Mouse (Mus musculus) right cerebral cortex, postnatal 14 days (tissue): ENCODE measurements around the gene Cela1.

Experiments
- DNase-seq: peaks from one replicate; pipeline ENCODE4 v3.0.0; 2022

Cela1 gene

DNA sequence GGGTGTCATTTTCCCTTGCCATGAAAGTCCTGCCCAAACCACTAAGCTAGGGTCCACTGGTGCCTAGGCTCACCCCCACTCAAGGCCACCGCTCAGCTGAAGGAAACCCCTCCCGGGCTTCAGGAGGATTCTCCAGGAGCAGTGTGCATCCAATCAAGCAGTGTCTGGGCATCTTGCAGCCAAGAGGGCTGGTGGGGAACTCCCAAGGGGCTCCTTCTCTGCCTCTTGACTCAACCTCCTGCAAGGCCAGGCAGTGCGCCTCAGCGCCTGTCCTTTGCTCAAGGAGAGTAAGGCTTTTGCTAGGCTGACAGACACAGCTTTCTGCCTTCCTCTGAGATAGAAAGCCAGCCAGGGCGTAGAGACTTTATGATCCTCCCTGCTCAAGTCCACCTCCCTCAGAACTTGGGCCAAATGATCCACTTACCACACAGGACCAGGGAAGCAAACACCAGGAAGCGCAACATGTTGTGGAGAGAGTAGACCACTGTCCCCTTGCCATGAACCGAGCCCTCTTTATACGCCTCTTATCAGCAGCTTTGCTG, at the start of gene Cela1:
TSS of gene Cela1 (minus strand) at position 492 of the 542 bp plus-strand sequence.
- DNase-seq = no peak

DNA sequence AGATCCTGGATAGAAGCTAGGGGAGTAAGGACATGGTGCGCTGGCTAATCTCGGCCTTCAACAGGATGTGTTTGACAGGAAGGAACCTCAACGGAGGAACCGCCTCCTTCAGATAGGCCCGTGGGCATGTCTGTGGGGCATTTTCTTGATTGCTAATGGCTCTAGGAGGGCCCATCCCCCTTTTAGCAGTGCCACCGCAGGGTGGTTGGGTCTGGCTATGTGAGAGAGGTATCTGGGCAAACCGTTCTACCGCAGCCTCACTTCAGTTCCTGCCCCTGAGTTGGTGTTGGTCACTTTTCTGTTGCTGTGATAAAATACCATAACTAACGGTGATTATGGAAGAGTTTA, 48.2 kb upstream of the Cela1 start:
- DNase-seq = no peak

DNA sequence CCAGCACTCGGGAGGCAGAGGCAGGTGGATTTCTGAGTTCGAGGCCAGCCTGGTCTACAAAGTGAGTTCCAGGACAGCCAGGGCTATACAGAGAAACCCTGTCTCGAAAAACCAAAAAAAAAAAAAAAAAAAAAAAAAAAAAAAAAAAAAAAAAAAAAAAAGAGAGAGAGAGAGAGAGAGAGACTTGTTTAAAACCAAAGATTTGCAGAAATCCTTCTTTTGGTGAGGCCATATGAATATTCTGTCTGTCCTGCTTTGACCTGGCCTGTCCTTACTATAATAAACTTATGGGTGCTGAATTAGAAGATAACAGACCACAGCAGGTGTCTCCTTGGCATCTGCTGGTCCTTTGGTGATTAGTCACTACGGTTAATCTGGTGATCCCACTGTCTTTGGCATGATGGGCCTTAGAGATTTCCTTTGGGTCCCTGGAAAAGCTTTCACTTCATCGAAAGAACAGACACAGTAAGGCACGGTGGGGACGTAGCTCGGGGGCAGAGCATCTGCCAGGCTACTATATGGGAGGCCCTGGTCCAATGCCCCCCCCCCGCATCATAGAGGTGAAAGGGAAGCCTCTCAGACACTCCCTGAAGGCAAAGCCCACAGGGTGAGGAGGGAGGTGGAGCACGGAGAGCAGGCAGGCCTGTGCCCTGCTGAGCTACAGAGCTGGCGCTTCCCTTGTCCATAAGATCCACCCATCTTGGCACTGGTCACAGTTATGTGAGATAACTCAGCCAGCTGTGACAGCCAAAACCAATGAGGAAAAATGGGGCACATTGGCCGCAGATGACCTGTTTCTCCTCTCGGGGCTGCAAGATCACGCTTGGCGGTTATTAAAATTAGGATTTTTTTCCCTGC, 47.6 kb upstream of the Cela1 start:
- no peak for DNase-seq

DNA sequence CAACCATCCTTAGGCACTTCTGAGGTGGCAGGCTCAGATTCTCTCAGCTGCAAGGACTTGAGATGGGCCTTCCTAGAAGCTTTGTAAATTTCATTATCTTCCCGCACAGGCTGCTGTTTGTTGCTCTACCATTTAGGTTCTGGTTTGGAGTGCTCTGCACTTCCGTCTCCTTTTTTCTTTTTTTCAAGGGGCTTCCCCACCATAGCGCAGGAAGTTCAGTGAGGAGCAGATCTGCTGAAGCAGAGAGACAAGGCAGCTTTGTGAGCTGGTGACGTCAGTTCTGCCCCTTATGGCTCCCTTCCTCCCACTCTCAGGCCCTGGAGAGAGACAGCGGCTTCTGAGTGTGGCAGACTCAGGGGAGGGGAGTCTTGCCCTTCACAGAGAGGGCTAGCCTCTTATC, 44.9 kb upstream of the Cela1 start:
- no peak for DNase-seq

DNA sequence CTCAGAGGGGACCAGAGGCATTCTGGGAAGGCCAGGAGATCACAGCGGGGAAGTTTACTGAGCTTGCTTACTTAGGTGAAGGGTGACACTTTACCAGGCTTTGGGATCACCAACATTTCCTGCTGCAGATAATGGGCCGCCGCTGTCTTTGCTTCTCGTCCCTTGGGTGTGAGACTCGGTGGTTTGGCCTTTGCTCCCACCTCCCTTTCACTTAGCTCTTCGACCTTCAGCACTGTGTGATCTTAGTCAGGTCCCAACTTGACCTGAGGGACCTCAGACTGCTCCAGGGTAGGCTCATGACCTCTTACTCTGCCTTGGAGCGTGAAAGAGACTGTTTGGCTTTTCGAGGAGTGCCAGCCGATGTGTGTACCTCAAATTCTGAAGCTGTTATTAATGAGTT, 43.4 kb upstream of the Cela1 start:
- DNase-seq = no peak

DNA sequence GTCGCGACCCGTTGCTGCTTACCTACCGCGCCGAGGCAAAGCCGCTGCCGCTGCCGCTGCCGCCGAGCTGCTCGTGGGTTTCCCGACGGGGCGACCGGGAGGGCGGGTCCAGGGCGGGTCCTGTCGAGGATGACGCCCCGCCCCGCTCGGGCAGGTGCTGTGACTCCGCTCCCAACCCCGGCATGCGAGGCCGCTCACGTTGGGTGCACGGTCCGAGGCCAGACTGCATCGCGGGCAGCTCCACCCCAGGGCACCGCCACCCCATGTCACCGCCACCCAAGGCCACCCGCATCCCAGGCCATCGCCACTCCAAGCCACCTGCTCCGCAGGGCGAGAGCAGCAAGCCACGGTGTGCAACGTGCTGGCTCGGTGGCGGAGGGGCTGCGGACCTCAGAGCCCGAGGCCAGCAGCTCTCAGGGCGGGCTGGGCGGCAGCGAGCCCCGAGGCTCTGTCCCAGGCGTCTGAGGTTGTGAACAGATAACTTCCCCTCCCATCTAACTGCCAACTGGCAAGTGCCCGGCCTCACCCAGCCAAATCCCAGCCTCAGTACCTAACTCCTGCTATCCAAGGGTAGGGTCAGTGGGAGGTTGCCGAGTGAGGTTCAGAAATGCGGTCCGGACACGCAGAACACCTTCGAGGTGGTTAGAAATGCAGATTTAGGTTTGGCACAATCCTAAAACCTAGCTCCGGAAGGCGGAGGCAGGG, 41.7 kb upstream of the Cela1 start, which contains the start of gene Galnt6:
TSS of gene Galnt6 (minus strand) at position 96 of the 705 bp plus-strand sequence.
- DNase-seq = no peak

DNA sequence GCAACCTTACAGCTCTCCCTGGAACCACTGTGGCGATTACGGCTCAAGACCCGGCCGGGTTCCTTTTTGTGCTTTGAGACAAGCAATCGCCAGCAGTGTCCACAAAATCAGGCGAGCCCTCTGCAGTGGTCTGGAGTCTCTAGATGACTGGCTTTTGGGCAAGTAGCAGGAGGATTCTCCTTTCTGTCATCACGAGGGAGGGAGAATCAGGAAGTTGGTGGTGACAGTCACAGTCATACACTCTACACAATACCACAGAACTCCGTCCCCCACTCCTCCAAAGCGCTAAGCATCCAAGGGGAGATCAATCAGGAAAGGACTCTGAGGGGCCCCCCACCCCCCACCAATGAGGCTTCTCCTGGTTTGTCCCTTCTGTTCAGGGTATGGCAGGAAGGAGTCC, 40.9 kb upstream of the Cela1 start:
- no peak for DNase-seq

DNA sequence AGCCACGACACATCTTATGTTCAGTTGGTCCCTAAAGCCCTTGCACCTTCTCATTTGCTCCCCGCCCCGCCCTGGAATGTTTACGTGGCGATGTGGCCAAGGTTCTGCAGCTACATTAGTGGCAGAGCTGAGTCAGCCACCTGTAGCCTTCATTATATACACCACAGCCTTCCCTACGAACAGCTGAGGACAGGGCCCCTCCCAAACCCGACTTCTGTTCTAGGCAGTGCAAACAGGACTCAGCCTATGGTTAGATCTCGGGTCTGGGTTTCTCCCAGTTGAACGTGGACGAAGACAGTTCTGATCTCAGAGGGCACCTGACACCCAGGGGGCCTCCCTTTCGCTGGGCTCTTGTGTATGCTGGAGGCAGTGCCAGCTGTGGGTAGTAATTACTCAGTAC, 40.1 kb upstream of the Cela1 start:
- DNase-seq = no peak

DNA sequence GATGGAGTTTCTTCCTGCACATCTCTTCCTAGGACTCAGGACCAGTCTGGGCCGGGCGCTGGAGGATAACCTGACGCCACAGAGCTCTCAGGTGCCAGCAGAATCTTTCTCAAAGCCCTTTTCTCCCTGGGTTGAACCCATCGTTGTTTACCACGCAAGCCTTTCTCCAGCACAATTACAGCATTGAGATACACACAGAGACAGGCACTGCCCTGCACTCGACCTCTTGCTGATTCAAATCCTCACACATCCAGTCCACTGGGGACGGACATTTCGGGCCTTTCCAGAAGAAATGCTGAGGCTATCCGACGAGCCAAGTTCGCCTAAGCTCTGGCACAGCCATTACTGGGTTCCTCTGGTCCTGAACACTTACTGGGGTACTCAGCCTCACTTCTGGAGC, 39.0 kb upstream of the Cela1 start:
- DNase-seq = no peak

DNA sequence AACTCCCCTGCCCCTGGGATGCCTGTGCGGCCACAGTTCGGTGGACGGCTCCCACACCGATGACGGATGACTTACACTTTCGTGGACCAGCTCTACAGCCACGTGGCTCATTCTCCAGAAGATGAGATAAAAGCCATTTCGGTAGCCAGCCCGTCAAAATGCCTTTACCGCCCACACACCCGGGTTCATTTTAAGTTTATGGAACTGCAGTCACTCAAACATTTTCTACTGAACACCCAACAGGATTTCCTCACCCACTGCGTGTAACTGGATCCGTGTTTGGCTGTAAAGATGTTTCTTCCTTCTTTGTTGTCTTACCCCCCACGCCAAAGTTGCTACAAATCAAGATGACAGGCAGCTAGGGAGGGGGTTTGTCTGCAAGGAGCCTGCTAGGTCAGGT, 35.8 kb upstream of the Cela1 start:
- DNase-seq = no peak

DNA sequence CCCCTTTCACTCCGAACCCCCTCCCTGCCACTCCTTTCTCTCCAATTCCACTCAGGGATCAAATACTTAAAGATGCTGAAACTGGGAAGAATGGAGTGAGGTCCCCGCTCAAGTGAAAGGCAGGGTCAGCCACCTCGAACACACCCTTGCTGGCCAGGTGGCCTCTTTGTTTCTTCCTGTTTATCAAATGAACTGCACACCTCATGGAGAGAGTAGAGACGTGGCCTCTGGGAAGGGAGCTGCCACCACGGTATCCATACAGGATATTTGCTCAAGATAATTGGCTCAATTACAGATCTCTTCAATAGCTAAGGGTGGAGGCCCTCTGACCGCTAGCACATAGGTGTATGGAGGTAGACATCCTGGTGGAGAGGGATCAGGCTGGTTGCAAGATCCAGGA, 34.8 kb upstream of the Cela1 start:
- DNase-seq = no peak

DNA sequence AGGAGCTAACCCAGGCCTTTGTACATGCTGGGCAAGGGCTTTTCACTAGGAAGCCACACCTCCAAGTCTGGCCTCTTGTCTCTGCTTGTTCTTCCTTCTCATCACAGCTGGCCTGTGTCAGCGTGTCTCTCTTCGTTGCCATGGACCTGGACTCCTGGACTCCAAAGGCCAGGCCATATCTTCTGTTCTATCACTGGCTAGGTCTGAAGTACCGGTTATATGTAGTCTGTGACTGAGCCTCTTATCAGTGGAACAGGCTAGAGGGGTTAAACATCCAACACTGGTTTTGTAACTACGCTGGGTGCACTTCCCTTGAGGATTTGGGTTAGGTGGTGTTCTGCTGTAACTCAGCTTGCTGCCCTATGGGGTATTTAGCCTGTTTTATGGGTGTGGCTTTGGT, 34.3 kb upstream of the Cela1 start:
- DNase-seq = no peak

DNA sequence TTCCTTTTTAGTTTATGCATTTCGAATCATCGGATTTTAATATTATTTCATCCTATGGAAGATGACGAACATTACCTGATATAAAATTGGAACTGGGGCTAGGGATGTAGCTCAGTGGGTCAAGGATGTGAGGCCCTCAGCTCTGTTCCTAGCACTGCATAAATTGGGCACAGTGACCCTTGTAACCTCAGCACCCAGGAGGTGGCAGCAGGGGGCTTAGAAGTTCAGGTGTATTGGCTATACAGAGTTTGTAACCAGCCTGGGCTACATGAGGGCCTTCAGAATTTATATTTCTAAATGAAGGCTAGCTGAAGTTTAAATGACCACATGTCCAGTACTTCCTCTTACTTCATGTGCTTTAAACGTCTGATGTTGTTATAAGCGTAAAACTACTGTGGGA, 33.7 kb upstream of the Cela1 start:
- no peak for DNase-seq

DNA sequence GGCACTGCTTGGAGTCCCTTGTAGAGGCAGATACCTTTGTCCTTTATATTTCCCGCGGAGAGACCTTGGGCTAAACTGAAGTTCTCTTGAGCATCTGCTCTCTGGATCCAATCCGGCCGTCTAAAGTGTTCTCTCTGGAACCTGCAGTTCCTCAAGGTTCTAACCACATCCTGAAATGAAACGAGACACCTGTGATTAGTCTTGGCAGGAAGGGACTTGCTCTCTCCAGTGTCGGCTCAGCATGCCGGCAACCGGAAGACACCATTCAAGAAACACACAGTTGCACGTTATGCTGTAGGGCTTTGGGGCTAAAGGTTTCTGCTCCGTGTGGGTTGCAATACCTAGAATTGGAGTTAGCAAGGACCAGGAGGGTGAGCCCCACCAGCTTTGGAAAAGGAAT, 32.3 kb upstream of the Cela1 start:
- no peak for DNase-seq

DNA sequence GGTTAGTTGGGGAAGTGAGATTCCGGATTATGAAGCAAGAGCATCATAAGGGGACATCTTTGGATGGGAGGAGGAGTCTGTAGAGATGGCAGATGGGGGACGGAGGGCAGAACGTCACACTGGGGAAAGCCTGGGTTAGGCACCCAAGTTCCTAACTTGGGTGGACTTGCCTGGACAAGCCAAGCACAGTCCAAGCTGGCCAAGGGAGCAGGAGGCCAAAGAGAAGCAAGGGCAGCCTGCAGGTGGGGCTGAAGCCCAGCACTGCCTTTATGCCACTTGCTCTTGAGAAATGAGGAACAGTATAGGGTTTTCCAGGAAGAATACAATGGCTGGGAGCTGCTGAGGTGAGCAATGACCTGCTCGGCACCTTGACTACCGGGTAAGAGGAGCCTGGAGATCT, 31.5 kb upstream of the Cela1 start:
- no peak for DNase-seq

DNA sequence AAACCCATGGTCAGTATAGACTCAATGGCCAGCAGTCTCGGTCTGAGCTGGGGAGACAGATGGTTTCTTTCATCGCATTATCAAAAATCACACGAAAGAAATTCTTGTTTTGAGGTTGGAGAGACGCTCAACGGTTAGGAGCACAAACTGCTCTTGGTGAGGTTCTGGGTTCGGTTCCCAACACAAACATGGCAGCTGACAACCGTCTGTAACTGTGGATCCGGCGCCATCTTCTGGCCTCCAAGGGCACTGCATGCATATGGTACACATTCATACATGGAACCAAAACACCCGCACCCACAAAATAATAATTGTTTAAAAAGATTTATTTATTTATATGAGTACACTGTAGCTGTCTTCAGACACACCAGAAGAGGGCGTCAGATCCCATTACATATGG, 30.9 kb upstream of the Cela1 start:
- no peak for DNase-seq

DNA sequence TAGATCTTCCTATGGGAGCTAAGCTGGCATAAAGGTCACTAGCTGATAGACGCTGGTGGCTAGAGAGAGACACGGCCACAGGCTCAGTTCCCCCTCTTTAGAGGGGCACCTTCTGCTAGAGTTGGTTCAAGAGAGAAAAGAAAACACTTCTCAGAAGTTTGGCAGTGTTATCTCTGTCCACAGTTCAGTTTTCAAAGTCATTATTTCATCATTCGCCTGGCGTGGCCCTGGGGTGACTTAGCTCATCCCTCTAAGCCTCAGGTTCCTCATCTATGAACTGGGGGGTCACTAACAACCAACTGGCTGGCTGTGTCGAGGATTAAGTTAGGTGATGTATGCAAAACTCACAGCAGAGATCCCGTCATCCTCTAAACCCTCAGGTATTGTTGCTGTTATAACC, 30.2 kb upstream of the Cela1 start:
- DNase-seq = no peak

DNA sequence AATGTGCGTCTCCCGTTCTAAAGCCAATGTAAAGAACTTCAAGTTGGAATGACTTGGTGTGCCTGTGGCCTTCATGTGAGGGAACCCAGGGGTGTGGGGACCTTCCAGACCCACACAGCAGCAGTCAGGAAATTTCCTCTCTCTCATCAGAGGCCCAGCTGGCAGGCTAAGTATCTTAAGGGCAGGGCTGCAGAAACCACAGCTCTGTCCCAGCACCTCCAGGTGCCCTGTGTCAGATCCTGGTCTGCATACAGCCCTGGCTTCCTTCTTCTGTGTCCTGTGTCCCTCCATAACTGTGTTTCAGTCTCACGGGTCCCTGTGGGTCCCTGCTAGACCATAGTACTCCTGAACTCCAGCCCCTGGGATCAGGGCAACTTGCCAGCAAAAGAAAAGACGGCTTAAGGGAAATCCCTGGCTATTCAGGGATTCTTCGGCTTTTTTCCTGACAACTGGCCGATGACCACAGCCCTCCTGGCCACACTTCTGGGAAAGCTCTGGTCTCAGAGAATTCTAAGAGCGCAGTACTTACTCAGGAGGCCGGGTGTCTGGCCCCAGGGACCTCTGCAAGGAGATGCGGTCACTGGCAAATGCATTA, 27.8 kb upstream of the Cela1 start:
- no peak for DNase-seq

DNA sequence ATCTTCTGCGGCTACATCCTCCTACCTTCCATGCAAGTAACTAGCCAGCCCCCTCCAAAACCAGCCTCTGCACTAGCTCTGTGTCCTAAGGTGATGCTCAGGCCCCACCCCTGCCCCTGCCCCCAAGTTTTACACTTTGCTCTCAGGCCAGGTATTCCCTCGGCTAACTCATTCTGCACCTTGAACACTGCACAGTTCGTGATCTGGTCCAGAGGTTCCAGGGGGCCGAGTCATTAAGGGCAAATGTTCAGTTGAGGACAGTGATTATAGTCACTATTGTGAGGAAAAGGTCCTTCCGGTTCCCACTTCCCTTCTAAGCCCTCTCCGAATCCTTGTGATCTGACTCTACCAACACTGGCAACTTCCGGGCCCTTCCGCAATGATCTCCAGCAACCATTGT, 26.7 kb upstream of the Cela1 start:
- DNase-seq = no peak

DNA sequence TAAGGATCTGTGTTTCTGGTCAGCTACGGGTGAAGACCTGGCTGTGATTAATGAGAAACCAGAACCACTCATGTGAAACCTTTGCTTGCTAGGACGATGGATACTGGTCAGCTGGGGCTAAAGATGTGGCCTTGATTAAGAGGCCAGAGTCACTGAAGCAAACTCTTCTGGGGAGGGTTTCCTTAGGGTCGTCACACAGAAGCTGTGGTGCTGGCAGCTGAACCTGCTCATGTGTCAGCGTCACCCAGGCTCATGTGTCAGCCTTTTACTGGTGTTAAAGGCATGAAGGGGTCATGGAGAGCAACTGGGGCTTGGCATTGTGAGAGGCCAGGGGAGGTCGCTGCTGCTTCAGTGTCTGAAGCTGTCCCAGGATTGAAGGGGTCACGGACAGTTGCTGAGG, 23.1 kb upstream of the Cela1 start:
- DNase-seq = no peak

DNA sequence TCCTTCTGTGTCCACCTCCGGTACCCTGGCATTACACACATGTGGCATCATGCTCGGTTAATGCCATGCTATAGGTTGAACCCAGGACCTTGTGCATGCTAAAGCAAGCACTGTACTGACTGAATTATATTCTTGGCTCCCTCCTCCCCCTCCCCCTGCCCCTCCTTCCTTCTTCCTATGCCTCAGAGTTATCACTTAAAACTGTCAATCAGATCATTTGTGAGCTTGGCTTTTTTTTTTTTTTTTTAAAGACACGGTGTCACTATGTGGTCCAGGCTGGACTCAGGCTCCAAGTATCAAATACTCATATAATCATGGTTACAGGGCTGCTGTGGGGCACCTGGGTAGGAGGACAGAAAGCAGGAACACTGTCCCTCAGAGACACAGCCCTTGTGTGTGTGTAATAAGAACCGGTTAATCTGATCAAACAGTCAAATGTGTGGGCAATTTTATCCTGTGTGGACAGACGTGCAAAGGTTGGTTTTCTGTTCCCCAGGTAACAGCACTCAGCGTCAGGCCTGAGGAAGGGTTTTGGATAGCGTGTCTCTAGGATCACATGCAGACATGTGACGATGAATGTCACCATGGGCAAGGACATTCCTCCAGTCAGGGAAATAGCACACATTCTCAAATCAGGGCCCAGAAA, 20.8 kb upstream of the Cela1 start:
- DNase-seq = no peak

DNA sequence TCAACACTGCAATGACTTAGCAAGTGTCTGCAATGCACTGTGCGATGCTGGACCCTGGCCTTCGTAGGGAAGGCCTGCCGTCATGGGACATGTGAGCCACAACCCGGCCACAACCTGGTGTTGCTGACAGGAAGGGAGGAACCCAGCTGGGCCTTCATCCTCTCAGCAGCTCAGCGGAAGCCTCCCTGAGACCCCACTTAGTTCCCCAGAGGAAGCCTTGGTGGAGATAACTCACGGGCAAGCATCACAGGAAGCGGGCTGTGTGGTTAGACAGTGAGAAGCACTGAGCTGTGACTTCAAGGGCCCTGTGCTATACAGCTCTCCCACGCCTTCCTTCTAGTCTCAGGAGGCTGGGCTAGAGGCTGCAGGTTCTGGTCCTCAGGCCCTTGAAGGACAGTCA, 18.5 kb upstream of the Cela1 start:
- DNase-seq = no peak

DNA sequence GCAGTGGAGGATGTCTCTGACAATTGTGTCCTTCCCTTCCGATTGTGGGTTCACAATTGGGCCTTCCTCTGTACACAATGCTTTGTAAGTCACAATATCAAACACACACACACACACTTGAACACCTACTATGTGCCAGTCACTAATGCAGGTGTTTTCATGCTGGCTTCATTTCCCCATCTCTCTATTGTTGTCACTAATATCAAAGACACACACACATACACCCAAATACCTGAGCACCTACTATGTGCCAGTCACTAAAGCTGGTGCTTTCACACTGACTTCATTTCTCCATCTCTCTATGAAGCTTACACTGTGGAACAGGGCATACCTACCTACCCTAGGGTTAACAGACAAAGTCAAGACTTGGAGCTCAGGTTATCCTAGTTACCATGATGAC, 17.7 kb upstream of the Cela1 start:
- no peak for DNase-seq

DNA sequence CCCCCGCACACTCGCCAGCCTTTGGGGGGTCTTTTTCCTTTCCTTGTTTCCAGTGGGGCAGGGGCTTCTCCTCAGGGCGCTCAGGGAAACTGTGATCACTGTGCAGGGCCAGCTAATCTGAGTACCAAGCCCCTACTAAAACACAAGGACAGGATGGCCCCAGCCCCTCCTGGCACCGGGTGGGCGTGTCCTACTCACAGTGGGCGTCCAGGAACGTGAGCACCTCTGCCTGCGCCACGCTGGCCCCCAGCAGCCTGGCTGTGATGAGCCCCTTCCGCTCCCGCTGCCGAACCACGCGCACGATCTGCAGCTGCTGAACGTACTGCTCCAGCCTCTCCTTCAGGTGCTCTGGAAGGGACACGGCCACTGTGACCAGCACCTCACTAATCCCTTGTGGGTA, 16.2 kb upstream of the Cela1 start:
- DNase-seq = no peak
